Mouse (Mus musculus): ENCODE data around the gene Ndufc2. TPM values are rescaled to one million over a fixed set of nuclear protein-coding genes. Genes with fewer than 3 reads are reported as not detected.
"Not testable (repeated sequence)": the region's sequence is repeated elsewhere in the genome, so short reads cannot be mapped to it uniquely, and the experiment has no call there.

Gene Ndufc2
- polyA plus RNA-seq, 1 experiment from 2014 or later = 364 TPM

- Histone ChIP-seq H3K27ac (peak overlapping the region; percentile 90), H3K4me1 (peaks cover 15% of the 10 kb centered on the region), H3K4me2 (replicated peaks) (no peak overlapping the region), H3K9ac (no peak overlapping the region), H3K36me3 (no peaks in the 10 kb centered on the region), H3K4me3 (no peak overlapping the region), H3K27me3 (no peaks in the 10 kb centered on the region), H3K9me3 (replicated peaks) (0 out of 2 replicates have a peak, but pooled peaks cover 7% of the 10 kb centered on the region)
- 17% methylated on average over 6 of the region's 6 CpGs for WGBS
- peak; percentile 96 for ATAC-seq (ENCODE audit: low FRiP score)
Observed at GRCm38 (mm10) chr7:97446171-97446925, 46.5 kb downstream of the Ndufc2 start.

GRCm38 (mm10) chr7:97447050-97447531 lies 47.3 kb downstream of the Ndufc2 start:
- Histone ChIP-seq H3K4me1 (peaks cover 15% of the 10 kb centered on the region), H3K27me3 (no peaks in the 10 kb centered on the region), H3K9ac (no peak overlapping the region), H3K4me2 (replicated peaks) (no peak overlapping the region), H3K9me3 (replicated peaks) (0 out of 2 replicates have a peak, but pooled peaks cover 7% of the 10 kb centered on the region), H3K27ac (peak overlapping the region; percentile 90), H3K36me3 (no peaks in the 10 kb centered on the region), H3K4me3 (no peak overlapping the region)
- ATAC-seq (ENCODE audit: low FRiP score) = peak; percentile 82
- 61% methylated on average over 6 of the region's 6 CpGs for WGBS

GRCm38 (mm10) chr7:97451023-97451422 lies 51.2 kb downstream of the Ndufc2 start, which contains the start of gene Kctd14:
TSS of gene Kctd14 (plus strand) at chr7:97451323.
- H3K9ac ChIP-seq; H3K27ac ChIP-seq; H3K4me2 ChIP-seq (replicated peaks); H3K36me3 ChIP-seq; H3K4me3 ChIP-seq; ATAC-seq (ENCODE audit: low FRiP score); H3K27me3 ChIP-seq; H3K9me3 ChIP-seq (replicated peaks): not testable (repeated sequence)
- 87% methylated on average over 2 of the region's 2 CpGs for WGBS
- H3K4me1 ChIP-seq = peaks cover 23% of the 10 kb centered on the region

- Histone ChIP-seq H3K4me1 (peaks cover 16% of the 10 kb centered on the region), H3K27me3 (peaks cover 5% of the 10 kb centered on the region), H3K27ac (no peak overlapping the region), H3K9ac (no peak overlapping the region), H3K9me3 (replicated peaks) (0 out of 2 replicates have a peak, but pooled peaks cover 7% of the 10 kb centered on the region), H3K36me3 (no peaks in the 10 kb centered on the region), H3K4me2 (replicated peaks) (no peak overlapping the region), H3K4me3 (no peak overlapping the region)
- WGBS = 75% methylated on average over 6 of the region's 6 CpGs
- ATAC-seq (ENCODE audit: low FRiP score) = no peak
Observed at GRCm38 (mm10) chr7:97452196-97452595, 52.4 kb downstream of the Ndufc2 start.

GRCm38 (mm10) chr7:97453141-97453921 lies 53.5 kb downstream of the Ndufc2 start:
- Histone ChIP-seq H3K27me3 (peaks cover 5% of the 10 kb centered on the region), H3K9me3 (replicated peaks) (0 out of 2 replicates have a peak, but pooled peaks cover 7% of the 10 kb centered on the region), H3K4me2 (replicated peaks) (peak overlapping the region; percentile 58), H3K4me3 (peak overlapping the region; percentile 23), H3K36me3 (no peaks in the 10 kb centered on the region), H3K27ac (no peak overlapping the region), H3K4me1 (peaks cover 10% of the 10 kb centered on the region; the same call in 1 of the 2 replicates), H3K9ac (peak overlapping the region; percentile 44; the same call in 1 of the 2 replicates)
- WGBS = 10% methylated on average over 27 of the region's 27 CpGs
- ATAC-seq (ENCODE audit: low FRiP score) = no peak

GRCm38 (mm10) chr7:97454795-97455194 lies 55.0 kb downstream of the Ndufc2 start:
- H3K9me3 ChIP-seq (replicated peaks) = 0 out of 2 replicates have a peak, but pooled peaks cover under 1% of the 10 kb centered on the region
- WGBS = 94% methylated on average over 10 of the region's 10 CpGs
- no peaks in the 10 kb centered on the region for H3K36me3 ChIP-seq
- H3K27ac ChIP-seq = no peak overlapping the region
- ATAC-seq (ENCODE audit: low FRiP score) = no peak
- H3K9ac ChIP-seq = no peak overlapping the region
- peaks cover 5% of the 10 kb centered on the region for H3K27me3 ChIP-seq
- peaks cover 10% of the 10 kb centered on the region; the same call in 1 of the 2 replicates for H3K4me1 ChIP-seq
- no peak overlapping the region for H3K4me3 ChIP-seq
- H3K4me2 ChIP-seq (replicated peaks) = no peak overlapping the region

GRCm38 (mm10) chr7:97455577-97455976 lies 55.8 kb downstream of the Ndufc2 start:
- Histone ChIP-seq H3K4me1 (peaks cover 10% of the 10 kb centered on the region; the same call in 1 of the 2 replicates), H3K4me2 (replicated peaks) (no peak overlapping the region), H3K36me3 (no peaks in the 10 kb centered on the region), H3K4me3 (no peak overlapping the region), H3K27me3 (peaks cover 5% of the 10 kb centered on the region), H3K9ac (no peak overlapping the region), H3K27ac (no peak overlapping the region), H3K9me3 (replicated peaks) (no peaks in the 10 kb centered on the region)
- no peak for ATAC-seq (ENCODE audit: low FRiP score)
- 80% methylated on average over 3 of the region's 3 CpGs for WGBS

Other genes starting within 250 kb of the Ndufc2 start
- gene Usp35, start 68.0 kb upstream of the Ndufc2 start, polyA plus RNA-seq (2016; fragmentation: Nextera tagmentation; extraction: Ambion mirVana) = 4.0 and 5.1 TPM in 2 replicates
- gene Kctd21, start 67.7 kb upstream of the Ndufc2 start, polyA plus RNA-seq (2016; fragmentation: Nextera tagmentation; extraction: Ambion mirVana) = 6.3 and 7.7 TPM in 2 replicates
- gene Alg8, start 28.4 kb upstream of the Ndufc2 start, polyA plus RNA-seq (2016; fragmentation: Nextera tagmentation; extraction: Ambion mirVana) = 27.6 and 28.1 TPM in 2 replicates
- 0.72 and 0.81 TPM in 2 replicates for gene Thrsp, start 17.7 kb downstream of the Ndufc2 start, polyA plus RNA-seq (2016; fragmentation: Nextera tagmentation; extraction: Ambion mirVana)
- gene Kctd14, start 51.3 kb downstream of the Ndufc2 start, polyA plus RNA-seq (2016; fragmentation: Nextera tagmentation; extraction: Ambion mirVana) = 1.8 and 2.3 TPM in 2 replicates
- gene Ints4, start 81.0 kb downstream of the Ndufc2 start, polyA plus RNA-seq (2016; fragmentation: Nextera tagmentation; extraction: Ambion mirVana) = 54.2 and 55.3 TPM in 2 replicates
- 40.5 and 43.9 TPM in 2 replicates for gene Aamdc, start 179.5 kb downstream of the Ndufc2 start, polyA plus RNA-seq (2016; fragmentation: Nextera tagmentation; extraction: Ambion mirVana)
- 33.2 and 33.4 TPM in 2 replicates for gene Rsf1, start 179.9 kb downstream of the Ndufc2 start, polyA plus RNA-seq (2016; fragmentation: Nextera tagmentation; extraction: Ambion mirVana)